In genomic region chr17:68119055-68119698, GRCm38 (mm10) we compare ENCODE assay signal across 20 mouse cellular contexts.
DNase-seq lines count a peak whose midpoint lies in the region; ATAC-seq and TF ChIP-seq lines count a peak whose summit lies in the region.
"Had no signal": no experiment of that assay in that cellular context is flagged by ENCODE, and none has a peak within 500 bp of the region (broad histone marks: within the 10 kb centered on the region; RNA-seq: fewer than 3 reads in every experiment).

No protein-coding gene starts in this region.

- no peaks in the 10 kb centered on the region for H3K4me1 ChIP-seq in midbrain, embryonic 12.5 days
- H3K4me1 ChIP-seq in midbrain, postnatal 0 days (ENCODE audit: insufficient read depth, low read length) = no peaks in the 10 kb centered on the region
- H3K4me1 ChIP-seq: heart, embryonic 13.5 days; hindbrain, embryonic 13.5 days had no signal

- ATAC-seq in midbrain, embryonic 12.5 days (ENCODE audit: low FRiP score, low read depth) = peak; percentile 49; the same call in 1 of the 2 replicates
- ATAC-seq in midbrain, postnatal 0 days (ENCODE audit: low FRiP score) = no peak
- ATAC-seq in hematopoietic stem cell, adult 5-6 weeks (replicated peaks in 1 of 2; ENCODE audit: insufficient read depth in 1 of 2, low FRiP score in 2 of 2, low TSS enrichment in 1 of 2, low read depth in 1 of 2, poor library complexity in 2 of 2, severe bottlenecking in 2 of 2) = peak; percentile 56 to 76
- ATAC-seq: forebrain, embryonic 14.5 days; hindbrain, postnatal 0 days had no signal

- no peaks in the 10 kb centered on the region for H3K36me3 ChIP-seq in midbrain, embryonic 12.5 days
- no peaks in the 10 kb centered on the region for H3K36me3 ChIP-seq in midbrain, postnatal 0 days (ENCODE audit: insufficient read depth, low read length)
- H3K36me3 ChIP-seq: forebrain, embryonic 10.5 days; heart, embryonic 13.5 days; hindbrain, embryonic 13.5 days had no signal

- no peak overlapping the region for H3K4me2 ChIP-seq in midbrain, embryonic 12.5 days (replicated peaks)
- no peak overlapping the region for H3K4me2 ChIP-seq in midbrain, postnatal 0 days (ENCODE audit: low read depth, low read length, poor library complexity, severe bottlenecking)
- H3K4me2 ChIP-seq: heart, embryonic 13.5 days; hindbrain, embryonic 13.5 days had no signal

- DNase-seq in heart, adult 11 months = peak; percentile 49
- DNase-seq in heart, postnatal 36 days = no peak
- DNase-seq in midbrain, postnatal 0 days (ENCODE audit: low spot score) = no peak
- DNase-seq in gastrocnemius, postnatal 10 days = no peak
- DNase-seq in frontal cortex, postnatal 10 days (ENCODE audit: low spot score in 2 of 2) = no peak
- DNase-seq in ovary, adult 18-20 months (ENCODE audit: low spot score) = no peak
- DNase-seq: adrenal gland, adult 8-10 months; adrenal gland, postnatal 36 days; cerebellum, adult 2 months; cerebellum, postnatal 14 days; gastrocnemius, postnatal 14 days; heart, postnatal 4 days had no signal

- H3K9ac ChIP-seq in midbrain, embryonic 12.5 days (replicated peaks) = no peak overlapping the region
- no peak overlapping the region for H3K9ac ChIP-seq in midbrain, postnatal 0 days (replicated peaks; ENCODE audit: low read length, poor library complexity, severe bottlenecking)
- H3K9ac ChIP-seq: heart, embryonic 13.5 days; hindbrain, embryonic 13.5 days had no signal

- no peaks in the 10 kb centered on the region for H3K9me3 ChIP-seq in midbrain, embryonic 12.5 days
- no peaks in the 10 kb centered on the region for H3K9me3 ChIP-seq in midbrain, postnatal 0 days (ENCODE audit: low read length)
- H3K9me3 ChIP-seq: forebrain, embryonic 10.5 days; heart, embryonic 13.5 days; hindbrain, embryonic 13.5 days had no signal

- intact Hi-C loops in heart, postnatal 36 days (cut with DNase I) = no loop called here

- WGBS in midbrain, embryonic 12.5 days = 62% methylated on average over 3 of the region's 3 CpGs
- 58% methylated on average over 3 of the region's 3 CpGs for WGBS in midbrain, postnatal 0 days

- no peaks in the 10 kb centered on the region for H3K27me3 ChIP-seq in midbrain, embryonic 12.5 days
- H3K27me3 ChIP-seq in midbrain, postnatal 0 days (ENCODE audit: insufficient read depth, low read length) = no peaks in the 10 kb centered on the region
- H3K27me3 ChIP-seq: CH12.LX; heart, embryonic 13.5 days; hindbrain, embryonic 13.5 days had no signal

- TF ChIP-seq CTCF in midbrain, postnatal 0 days (IDR thresholded peaks at IDR 0.05) = no peak

- no peak overlapping the region for H3K27ac ChIP-seq in midbrain, embryonic 12.5 days (replicated peaks)
- no peak overlapping the region for H3K27ac ChIP-seq in midbrain, postnatal 0 days (ENCODE audit: low read depth, low read length)
- H3K27ac ChIP-seq: forebrain, embryonic 10.5 days; heart, embryonic 13.5 days; hindbrain, embryonic 13.5 days; hindbrain, postnatal 0 days had no signal

- no peak overlapping the region for H3K4me3 ChIP-seq in midbrain, embryonic 12.5 days
- no peak overlapping the region for H3K4me3 ChIP-seq in midbrain, postnatal 0 days (ENCODE audit: low read depth, low read length)
- H3K4me3 ChIP-seq: forebrain, embryonic 10.5 days; heart, embryonic 13.5 days; hindbrain, embryonic 13.5 days had no signal
